8 mouse cellular contexts compared by ENCODE assay signal in genomic region chr6:115764179-115764578, GRCm38 (mm10). TPM values are rescaled to one million over a fixed set of nuclear protein-coding genes. Genes with fewer than 3 reads are reported as not detected.
DNase-seq lines count a peak whose midpoint lies in the region; ATAC-seq and TF ChIP-seq lines count a peak whose summit lies in the region.

No protein-coding gene starts in this region.

- H3K4me1 ChIP-seq in kidney, adult 2 months (ENCODE audit: control insufficient read depth, insufficient read depth, low read length), result no peaks in the 10 kb centered on the region; the same call in 1 of the 2 replicates
- H3K4me1 ChIP-seq in liver, embryonic 15.5 days (replicated peaks), result peaks cover 71% of the 10 kb centered on the region
- peaks cover 31% of the 10 kb centered on the region for H3K4me1 ChIP-seq in neural tube, embryonic 13.5 days (replicated peaks)

- ATAC-seq in liver, embryonic 15.5 days (ENCODE audit: insufficient read depth), result peak; percentile 13; the same call in 1 of the 2 replicates
- peak; percentile 92 for ATAC-seq in neural tube, embryonic 13.5 days (ENCODE audit: low read depth)

- peak overlapping the region; percentile 27; the same call in 1 of the 2 replicates for H3K9ac ChIP-seq in liver, embryonic 15.5 days
- H3K9ac ChIP-seq in neural tube, embryonic 13.5 days, result no peak overlapping the region

- H3K4me2 ChIP-seq in liver, embryonic 15.5 days, result peak overlapping the region; percentile 48
- peak overlapping the region; percentile 31; the same call in 1 of the 2 replicates for H3K4me2 ChIP-seq in neural tube, embryonic 13.5 days

- TF ChIP-seq POLR2A in kidney, adult 2 months (IDR thresholded peaks at IDR 0.05; ENCODE audit: low read depth, low read length), result no peak

- no peak for TF ChIP-seq CTCF in layer of hippocampus, adult 2 months (conservative IDR thresholded peaks at IDR 0.05)
- no peak for TF ChIP-seq CTCF in kidney, adult 2 months (conservative IDR thresholded peaks at IDR 0.05; ENCODE audit: insufficient read depth, insufficient read length, low read depth, low read length)

- H3K27me3 ChIP-seq in kidney, adult 2 months (replicated peaks; ENCODE audit: control insufficient read depth, insufficient read depth, low read length), result no peaks in the 10 kb centered on the region
- no peaks in the 10 kb centered on the region for H3K27me3 ChIP-seq in liver, embryonic 15.5 days
- no peaks in the 10 kb centered on the region for H3K27me3 ChIP-seq in neural tube, embryonic 13.5 days

- DNase-seq in layer of hippocampus, adult 2 months (ENCODE audit: low spot score in 2 of 2), result peak in 1 of 2 experiments; percentile 9
- no peak for DNase-seq in layer of hippocampus, postnatal 25 days (ENCODE audit: extremely low spot score in 1 of 2, low spot score in 1 of 2)
- DNase-seq in brain, embryonic 18.5 days (ENCODE audit: low read depth, low spot score), result peak; percentile 58
- peak; percentile 63 to 75 for DNase-seq in heart, adult 9 months (ENCODE audit: low spot score in 2 of 2)
- DNase-seq in kidney, adult 2 months, result peak; percentile 84
- DNase-seq in yolk sac, embryonic 10.5 days (ENCODE audit: low spot score), result peak; percentile 80

- 31% methylated on average over 7 of the region's 7 CpGs for WGBS in kidney, adult 2 months
- WGBS in liver, embryonic 15.5 days (ENCODE audit: insufficient replicate concordance), result 10% methylated on average over 7 of the region's 7 CpGs
- WGBS in neural tube, embryonic 13.5 days, result 6% methylated on average over 7 of the region's 7 CpGs

- H3K27ac ChIP-seq in layer of hippocampus, adult 2 months, result no peak overlapping the region
- H3K27ac ChIP-seq in kidney, adult 2 months (ENCODE audit: insufficient read depth, low read depth, low read length), result 0 out of 2 replicates have a peak overlapping the region, but pooled peaks have one; percentile 57
- H3K27ac ChIP-seq in liver, embryonic 15.5 days (replicated peaks), result peak overlapping the region; percentile 70
- peak overlapping the region; percentile 87 for H3K27ac ChIP-seq in neural tube, embryonic 13.5 days (replicated peaks)

- H3K4me3 ChIP-seq in layer of hippocampus, adult 2 months, result 0 out of 2 replicates have a peak overlapping the region, but pooled peaks have one; percentile 12
- no peak overlapping the region for H3K4me3 ChIP-seq in kidney, adult 2 months (ENCODE audit: insufficient read depth, low read depth, low read length)
- no peak overlapping the region for H3K4me3 ChIP-seq in liver, embryonic 15.5 days (replicated peaks)
- no peak overlapping the region for H3K4me3 ChIP-seq in neural tube, embryonic 13.5 days

- no peaks in the 10 kb centered on the region for H3K36me3 ChIP-seq in kidney, adult 2 months (ENCODE audit: control insufficient read depth, insufficient read depth, low read length)
- no peaks in the 10 kb centered on the region for H3K36me3 ChIP-seq in liver, embryonic 15.5 days (replicated peaks)
- no peaks in the 10 kb centered on the region for H3K36me3 ChIP-seq in neural tube, embryonic 13.5 days

- H3K9me3 ChIP-seq in liver, embryonic 15.5 days (replicated peaks), result no peaks in the 10 kb centered on the region
- H3K9me3 ChIP-seq in neural tube, embryonic 13.5 days, result no peaks in the 10 kb centered on the region

RNA-seq across cellular contexts. Expression of gene Tmem40, which starts 2.0 kb away (rescaled TPM):
- total RNA-seq in layer of hippocampus, adult 2 months (2021), result under 1 TPM; 0.42 to 0.44 TPM
- under 1 TPM in 1 of 2 experiments, not detected in 1; 0.62 TPM for total RNA-seq in layer of hippocampus, postnatal 25 days (2021)
- polyA plus RNA-seq in kidney, adult 2 months (2012; rRNA removed), result 0.50 TPM in 2 replicates
- 24.7 and 29.2 TPM in 2 replicates for polyA plus RNA-seq in liver, embryonic 15.5 days (2015; fragmentation: Nextera tagmentation; extraction: Ambion mirVana)
- polyA plus RNA-seq in neural tube, embryonic 13.5 days (2015; fragmentation: Nextera tagmentation; extraction: Ambion mirVana), result 1.6 and 2.5 TPM in 2 replicates

RNA-seq across cellular contexts. Expression of gene Cand2, which starts 10.2 kb away (rescaled TPM):
- 1 to 10 TPM; 3.2 to 4.0 TPM for total RNA-seq in layer of hippocampus, adult 2 months (2021)
- total RNA-seq in layer of hippocampus, postnatal 25 days (2021), result 1 to 10 TPM; 2.7 to 3.8 TPM
- polyA plus RNA-seq in kidney, adult 2 months (2012; rRNA removed), result 4.0 and 4.3 TPM in 2 replicates
- polyA plus RNA-seq in liver, embryonic 15.5 days (2015; fragmentation: Nextera tagmentation; extraction: Ambion mirVana), result 2.9 and 3.0 TPM in 2 replicates
- polyA plus RNA-seq in neural tube, embryonic 13.5 days (2015; fragmentation: Nextera tagmentation; extraction: Ambion mirVana), result 13.2 and 15.8 TPM in 2 replicates

RNA-seq across cellular contexts. Expression of gene Rpl32, which starts 44.4 kb away (rescaled TPM):
- total RNA-seq in layer of hippocampus, adult 2 months (2021), result 100 to 1,000 TPM; 488 to 493 TPM
- total RNA-seq in layer of hippocampus, postnatal 25 days (2021), result 100 to 1,000 TPM; 471 to 520 TPM
- 499 and 560 TPM in 2 replicates for polyA plus RNA-seq in kidney, adult 2 months (2012; rRNA removed)
- polyA plus RNA-seq in liver, embryonic 15.5 days (2015; fragmentation: Nextera tagmentation; extraction: Ambion mirVana), result 836 and 1,114 TPM in 2 replicates
- polyA plus RNA-seq in neural tube, embryonic 13.5 days (2015; fragmentation: Nextera tagmentation; extraction: Ambion mirVana), result 1,247 and 1,390 TPM in 2 replicates

Comparison
In these comparisons a context has a peak if more than half of its experiments do, and no peak if none do; other contexts are left out.
1. DNase-seq: peak in brain, embryonic 18.5 days (single experiment), heart, adult 9 months (2 of 2), kidney, adult 2 months (single experiment) and yolk sac, embryonic 10.5 days (single experiment); none in layer of hippocampus, postnatal 25 days (0 of 2).